Mouse (Mus musculus) adrenal gland, adult 18-20 months (tissue): Measurements from ENCODE around the gene Fam8a1. TPM values are rescaled to one million over a fixed set of nuclear protein-coding genes. Genes with fewer than 3 reads are reported as not detected.

Experiments
- DNase-seq, 2 experiments: peaks; one replicate each; pipeline ENCODE4 v3.0.0; 2021 to 2022; ENCODE audit warnings: low spot score in 2 of 2
- total RNA-seq, 2 experiments: library from RNA; stranded (reverse); gene quantifications; 1 replicate in 1 of 2; 2 replicates in 1 of 2; pipeline ENCODE4 v1.2.3; 2021

Gene Fam8a1
- total RNA-seq, 2 experiments from 2014 or later: 48.5 to 49.6 TPM

DNA sequence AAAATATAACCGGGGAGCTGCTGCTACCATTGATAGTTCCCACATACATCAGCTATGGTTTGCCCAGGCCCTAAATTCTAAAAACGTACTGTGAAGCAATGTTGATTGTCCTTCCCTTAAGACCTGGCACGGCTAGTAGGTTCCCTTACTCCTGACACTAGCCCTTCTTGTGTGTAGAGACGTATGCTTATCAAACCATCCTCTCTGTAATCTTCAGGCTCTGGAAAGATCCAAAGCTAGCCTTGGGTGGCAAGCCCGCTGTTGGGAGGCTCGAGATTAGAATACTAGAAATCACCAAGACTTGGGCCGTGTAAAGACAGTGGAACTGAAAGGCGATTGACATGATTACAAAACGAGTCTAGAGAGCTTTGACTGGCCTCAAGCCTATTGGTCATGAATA lies 1.2 kb downstream of the Fam8a1 start:
- DNase-seq: no peak

DNA sequence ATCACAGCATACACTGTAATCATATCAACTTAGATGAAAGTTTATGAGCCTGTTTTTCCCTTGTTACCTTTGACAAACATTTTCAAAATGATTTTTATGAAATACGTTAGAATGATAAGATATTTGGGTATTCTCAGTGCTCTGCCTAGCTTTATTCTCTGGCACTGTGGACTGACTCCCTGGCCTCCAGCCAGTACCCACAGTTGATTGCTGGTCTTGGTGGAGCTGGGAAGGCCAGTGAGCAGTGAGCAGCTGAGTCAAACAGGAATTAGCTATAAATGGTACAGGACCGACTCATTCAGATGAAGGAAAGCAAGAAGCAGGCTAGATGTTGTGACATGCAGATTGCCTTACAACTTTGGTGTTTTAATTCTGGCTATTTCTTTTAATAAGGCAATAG lies 5.3 kb downstream of the Fam8a1 start:
- DNase-seq: peak; percentile 17 to 32

DNA sequence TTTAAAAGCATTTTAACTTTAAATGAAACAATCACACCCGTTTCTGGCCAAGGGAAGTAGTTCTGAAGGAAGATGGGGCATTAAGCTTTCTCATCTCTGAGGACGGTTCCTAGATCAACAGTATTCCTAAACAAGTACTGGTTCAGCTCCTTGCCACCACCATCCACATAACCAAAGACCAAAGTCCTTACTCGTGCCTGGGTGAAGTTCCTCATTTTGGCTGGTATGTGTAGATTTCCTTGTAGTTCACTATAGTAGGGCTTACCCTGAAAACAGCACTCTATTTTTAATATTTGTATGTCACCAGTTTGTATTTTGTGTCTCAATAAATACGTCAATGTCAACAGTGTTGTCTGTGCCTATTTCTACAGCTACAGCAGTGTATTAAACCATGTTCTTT lies 8.4 kb downstream of the Fam8a1 start:
- DNase-seq: no peak

DNA sequence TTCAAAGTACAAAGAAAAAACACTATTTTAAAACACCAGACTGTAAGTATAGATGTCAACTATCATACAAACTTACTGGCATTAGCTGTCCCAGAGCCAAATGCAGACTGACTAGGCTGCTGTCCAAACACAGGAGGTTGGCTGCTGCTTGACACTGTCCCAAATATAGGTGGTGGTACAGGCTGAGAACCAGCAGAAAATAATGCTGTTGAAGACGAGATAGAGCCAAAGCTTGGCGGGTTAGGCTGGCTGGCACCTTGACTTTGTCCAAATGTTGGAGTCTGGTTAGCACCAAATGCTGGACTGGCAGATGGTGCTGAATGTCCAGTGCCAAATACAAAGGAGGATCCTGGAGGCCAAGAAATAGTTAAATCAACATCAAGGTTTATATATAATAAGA lies 13.6 kb downstream of the Fam8a1 start:
- DNase-seq: no peak

DNA sequence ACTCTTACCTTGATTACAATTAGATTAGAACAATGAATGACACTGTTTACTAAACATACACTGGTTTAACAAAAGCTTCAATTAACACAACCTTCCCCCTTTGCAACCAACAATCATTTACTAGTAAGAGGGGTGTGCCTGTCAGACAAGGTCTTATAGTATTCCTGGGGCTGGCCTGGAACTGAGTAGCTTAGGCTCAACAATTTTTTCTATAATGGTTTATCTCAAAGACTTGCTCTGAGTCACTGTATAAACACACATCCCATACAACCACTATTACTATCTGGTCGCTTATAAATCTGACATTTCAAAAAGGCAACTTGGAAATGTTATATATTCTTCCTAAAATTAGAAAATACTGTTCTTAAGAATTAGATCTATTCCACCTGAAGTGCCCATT lies 14.0 kb downstream of the Fam8a1 start:
- DNase-seq: no peak

DNA sequence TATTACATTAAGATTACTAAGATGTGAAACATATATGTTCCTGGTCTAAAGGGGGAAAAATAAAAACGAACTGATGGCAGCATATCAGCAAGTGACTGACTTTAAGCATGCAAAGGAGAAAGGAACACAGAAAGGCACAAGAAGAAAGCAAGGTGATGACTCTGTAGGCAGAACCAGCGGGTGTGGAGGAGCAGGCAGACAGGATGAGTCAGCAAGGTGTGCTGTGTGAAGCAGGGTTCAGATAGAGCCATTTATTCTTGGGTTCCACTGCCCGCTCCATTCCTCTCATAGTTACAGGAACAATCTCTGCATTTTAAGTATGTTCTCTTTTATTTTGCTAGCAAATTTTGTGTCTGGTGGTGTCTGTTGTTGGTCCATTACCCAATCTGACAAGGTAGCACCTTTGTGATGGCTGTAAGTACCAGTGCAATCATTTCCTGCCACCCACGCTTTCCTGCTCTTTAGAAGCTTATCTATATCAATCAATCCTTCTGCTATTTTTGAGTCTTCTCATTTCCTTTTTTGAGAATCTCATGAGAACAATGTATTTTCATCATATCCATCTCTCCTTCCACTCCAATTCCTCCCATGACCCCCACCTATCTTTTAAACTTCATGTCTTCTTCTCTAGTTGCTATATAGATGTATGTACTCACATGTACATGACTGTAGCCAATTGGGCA lies 21.4 kb downstream of the Fam8a1 start:
- no peak for DNase-seq

DNA sequence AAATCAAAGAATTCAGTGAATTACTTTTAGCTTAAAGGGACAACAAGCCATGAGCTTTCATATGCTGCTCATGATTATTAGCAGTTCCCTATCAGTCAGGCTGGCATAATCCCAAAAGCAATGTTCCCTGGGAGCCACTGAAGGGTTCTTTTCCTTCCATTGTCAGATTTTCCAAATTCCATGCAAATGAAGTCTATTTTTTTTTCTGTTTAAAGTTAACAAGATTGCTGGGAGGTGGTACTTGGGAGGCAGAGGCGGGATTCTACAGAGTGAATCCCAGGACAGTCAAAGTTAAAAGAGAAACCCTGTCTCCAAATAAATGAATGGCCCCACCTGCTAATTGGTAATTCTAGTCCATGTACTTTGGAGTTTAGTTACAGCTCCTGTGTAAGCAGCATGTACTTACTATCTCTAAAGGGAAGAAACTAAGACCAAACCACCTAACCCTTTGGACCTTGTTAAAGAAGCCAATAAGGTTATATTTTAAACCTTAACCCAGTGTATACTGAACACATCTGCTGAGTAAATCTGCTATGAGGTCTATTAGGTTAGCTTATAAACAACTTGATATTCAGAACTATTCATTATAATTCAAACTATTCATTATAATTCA lies 26.1 kb downstream of the Fam8a1 start:
- no peak for DNase-seq

DNA sequence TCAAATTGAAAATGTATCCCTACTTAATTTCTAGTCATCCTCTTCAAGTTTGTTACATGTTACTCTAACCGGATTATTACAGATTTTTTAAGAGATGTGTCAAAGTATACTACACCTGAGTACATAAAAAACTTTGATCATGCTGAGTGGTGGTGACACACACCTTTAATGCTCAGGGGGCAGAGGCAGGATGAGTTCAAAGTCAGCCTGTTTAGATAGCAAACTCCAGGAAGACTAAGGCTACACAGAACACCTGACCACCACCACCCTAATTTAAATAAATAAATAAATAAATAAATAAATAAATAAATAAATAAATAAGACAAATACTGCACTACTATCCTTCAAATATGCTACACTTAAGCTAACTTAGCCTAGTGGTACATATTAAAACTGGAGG lies 26.6 kb downstream of the Fam8a1 start:
- no peak for DNase-seq

DNA sequence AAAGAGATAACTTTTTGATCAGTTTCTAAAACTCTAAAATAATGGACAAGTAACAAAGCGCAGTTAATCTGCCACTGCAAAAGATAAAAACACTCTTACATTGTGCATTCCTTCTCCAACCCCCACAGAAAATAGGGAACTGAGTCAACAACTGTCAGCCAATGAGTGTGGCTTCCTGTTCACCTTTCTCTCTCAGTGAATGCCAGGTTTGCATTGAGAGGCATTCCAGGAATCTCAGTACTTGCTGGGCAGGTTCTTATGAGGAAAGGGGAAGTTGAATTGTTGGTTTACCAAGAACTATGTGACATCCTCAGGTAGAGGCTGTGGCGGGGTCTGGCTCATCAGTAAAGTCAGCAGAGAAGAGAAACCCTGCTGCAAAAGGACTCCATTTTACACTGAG lies 27.5 kb downstream of the Fam8a1 start:
- no peak for DNase-seq

DNA sequence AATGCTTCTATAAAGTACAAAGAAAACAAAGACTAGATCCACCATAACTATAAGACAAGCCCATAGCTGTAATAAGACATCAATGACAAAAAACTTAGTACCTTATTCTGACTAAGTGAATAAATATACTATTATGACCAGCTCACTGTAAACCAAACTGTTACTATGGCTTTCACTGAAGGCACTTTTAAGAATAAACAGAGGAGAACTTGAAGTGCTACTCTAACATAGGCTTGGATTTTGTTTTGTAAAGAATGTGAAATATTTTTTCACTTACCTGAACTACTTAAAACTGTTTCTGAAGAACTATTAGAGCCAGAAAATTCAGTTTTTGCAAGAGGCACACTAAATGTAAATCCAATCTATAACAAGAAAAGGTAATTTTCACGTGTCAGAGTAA lies 30.1 kb downstream of the Fam8a1 start:
- no peak for DNase-seq

DNA sequence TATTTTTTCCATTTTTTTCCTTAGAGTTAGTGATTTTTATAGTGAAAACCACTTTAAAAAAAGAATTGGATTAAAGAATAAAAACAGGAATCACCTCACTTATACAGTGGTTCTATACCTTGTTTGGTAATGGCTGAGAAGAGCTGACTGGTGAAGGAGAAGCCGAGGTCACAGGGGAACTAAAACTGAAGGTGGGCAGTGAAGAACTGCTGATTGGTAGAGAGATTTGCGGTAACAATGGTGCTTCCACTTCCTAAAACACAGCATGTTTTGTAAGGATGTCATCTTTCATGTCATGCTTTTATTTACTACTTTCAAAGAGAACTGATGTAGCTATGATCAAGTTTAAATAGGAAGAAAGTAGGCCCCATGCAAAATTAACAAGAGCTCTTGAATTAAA lies 32.2 kb downstream of the Fam8a1 start:
- DNase-seq: no peak

DNA sequence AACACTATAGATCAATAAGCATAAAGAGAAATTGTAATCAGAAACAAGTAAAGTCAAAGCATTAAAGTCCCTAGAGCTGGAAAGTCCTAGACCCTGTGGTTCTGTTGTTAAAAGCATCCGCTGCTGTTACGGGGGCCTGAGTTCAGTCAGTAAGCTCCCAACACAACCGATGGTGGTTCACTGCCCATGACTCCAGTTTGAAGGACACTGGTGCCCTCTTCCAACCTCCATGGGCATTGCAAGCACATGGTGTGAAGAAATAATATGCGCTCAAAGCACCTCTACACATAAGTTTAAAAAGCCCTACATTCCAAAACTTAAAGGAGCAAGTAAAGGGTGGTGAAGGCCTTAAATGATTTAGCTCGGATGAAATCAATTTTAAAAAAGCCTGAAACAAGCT lies 33.8 kb downstream of the Fam8a1 start:
- DNase-seq: no peak

DNA sequence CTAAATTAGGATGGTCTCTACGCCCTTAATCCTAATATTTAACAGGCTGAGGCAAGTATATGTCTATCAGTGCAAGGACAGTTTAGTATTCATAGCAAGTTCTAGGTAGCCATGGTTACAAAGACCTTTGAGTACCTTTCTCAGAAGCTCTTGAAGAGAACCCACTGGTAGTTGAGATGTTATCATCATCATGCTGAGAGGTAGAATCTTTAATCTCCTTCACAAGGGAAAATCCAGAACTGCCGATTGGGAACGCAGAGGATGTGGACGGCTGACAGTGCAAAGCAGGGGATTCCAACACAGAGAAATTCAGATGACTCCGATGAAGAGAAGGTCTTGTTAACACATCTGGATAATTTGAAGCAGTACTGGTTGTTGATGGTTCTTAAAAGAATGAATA lies 44.2 kb downstream of the Fam8a1 start:
- no peak for DNase-seq

DNA sequence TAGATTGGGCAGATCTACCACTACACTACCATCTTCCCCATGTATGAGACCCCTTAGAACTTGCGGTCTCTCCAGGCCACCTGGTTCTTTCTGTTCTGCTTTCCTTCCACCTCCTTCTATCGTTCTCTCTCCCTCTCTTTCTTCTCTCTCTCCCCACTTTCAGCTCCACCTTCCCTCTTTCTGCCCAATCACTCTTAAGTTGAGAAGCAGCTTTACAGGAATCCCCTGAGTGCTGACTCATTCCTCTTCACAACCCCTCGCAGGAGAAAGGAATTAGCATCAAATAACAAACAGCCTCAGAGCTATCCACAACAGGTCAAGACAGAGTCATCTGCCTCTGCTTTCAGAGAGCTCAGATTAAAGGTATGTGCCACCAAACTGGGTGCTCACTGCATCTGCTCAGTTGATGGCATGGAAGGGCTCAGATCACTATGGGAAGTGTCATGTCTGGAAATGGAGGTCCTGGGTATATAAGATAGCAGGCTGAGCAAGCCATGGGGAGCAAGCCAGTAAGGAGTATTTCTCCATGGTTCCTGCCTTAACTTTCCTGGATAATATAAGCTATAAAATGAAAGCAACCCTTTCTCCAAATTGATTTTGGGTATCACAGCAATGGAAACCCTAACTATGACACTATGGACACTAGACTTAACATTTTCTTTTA lies 46.8 kb downstream of the Fam8a1 start:
- DNase-seq: no peak

DNA sequence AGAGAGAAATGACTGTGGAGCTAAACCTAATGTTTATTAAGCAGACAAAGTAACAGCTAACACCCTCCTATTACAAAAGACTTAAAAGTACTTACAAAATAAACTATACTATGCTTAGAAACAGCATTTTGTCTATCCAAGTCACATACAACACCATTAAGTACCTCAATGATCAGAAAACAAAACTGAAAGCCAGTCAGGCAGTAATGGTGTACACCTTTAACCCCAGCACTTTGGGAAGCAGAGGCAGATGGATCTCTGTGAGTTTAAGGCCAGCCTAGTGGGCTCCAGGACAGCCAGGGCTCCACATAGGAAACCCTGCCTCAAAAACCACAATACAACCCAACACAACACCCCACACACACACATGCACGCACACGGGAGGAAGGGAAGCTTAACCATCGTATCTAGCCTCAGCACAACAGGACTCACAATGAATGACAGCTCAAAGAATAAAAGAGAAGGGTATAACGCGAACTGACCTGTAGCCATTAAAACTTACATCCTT lies 49.6 kb downstream of the Fam8a1 start:
- no peak for DNase-seq

DNA sequence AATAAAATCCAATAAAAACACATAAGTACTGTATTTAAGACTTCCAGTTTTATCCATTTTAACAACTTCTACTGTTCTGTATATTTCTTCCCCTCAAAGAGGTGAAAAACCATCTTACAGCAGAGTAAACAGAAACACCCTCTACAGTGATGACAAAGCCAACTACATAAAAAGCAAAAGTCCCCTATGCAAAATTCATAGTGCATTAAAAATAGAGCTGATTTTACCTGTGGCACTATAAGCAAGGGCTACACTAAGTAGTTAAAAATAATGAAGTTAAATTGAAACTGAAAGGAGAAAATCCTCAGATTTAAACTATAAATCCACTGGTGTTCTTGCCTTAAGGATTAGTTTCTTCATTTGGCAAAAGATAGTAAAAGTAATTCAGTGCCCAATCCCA lies 51.7 kb downstream of the Fam8a1 start:
- DNase-seq: no peak

DNA sequence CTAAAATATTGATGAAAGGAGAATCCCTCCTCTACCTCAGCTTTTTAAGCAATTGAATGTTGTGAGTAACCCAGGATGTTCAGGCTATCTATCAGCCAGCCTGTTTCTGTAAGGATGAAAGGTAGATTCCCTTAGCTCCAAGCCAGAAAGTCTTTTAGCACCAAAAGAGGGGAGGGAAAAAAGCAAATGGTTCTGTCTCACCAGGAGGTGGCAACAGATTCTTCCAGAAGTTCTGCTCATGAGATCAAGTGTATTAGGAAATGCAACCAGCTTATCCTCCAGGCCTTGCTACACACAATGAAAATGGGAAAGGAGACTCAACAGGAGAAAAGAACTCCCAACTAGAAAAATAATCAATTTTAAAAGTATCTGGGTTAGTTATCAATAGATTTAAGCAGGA lies 55.0 kb downstream of the Fam8a1 start:
- no peak for DNase-seq

DNA sequence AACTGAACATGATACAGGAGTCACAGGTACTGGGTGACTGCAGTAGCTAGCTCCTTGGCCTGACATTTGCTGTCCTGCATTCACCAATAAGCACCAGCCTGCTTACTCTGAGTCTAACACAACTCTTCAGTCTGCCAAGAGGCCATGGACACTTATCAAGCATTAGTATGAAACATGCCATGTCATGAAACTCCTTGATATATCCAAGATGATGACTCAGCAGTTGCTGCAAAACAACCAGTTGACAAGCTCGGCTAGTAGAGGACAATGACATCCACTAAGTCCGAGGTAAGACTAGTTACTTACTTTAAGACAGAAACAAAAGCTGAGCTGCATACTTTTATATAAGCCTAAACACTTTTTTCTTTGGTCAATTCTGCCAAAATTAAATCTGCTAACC lies 55.9 kb downstream of the Fam8a1 start:
- DNase-seq: no peak

DNA sequence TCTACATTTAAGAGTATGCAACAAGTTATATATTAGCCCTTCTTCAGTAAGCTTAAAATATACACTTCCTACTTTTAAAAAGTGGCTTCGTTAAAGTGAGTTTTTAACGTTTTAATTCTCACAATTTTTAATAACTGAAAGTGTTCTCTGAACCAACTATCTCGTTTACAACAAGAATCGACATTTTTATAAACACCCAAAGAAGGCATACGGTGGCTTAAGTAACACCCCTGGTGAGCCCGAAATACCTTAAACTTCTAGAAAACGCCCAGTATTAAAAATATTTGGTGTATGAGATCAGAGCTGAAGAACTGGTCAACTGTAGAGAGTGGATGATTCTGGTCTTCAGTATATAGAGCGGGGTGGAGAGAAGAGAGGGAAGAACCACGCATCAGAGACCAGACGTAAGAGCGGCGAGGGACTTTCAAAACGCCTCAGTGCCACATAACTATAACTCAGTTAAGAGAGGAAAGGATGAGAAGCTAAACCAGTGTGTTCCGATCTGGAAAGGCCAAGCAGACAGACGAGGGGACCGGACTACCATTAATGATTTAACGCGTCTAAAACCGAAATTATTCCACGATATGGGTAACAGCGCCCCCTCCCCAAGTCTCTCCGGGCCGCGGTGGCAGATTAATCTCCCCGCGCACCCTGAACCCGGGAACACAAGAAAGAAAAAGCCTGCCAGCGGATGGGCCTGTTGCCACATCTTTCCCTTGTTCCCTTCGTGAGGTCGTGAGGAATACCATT lies 57.1 kb downstream of the Fam8a1 start:
- DNase-seq: peak in 1 of 2 experiments; percentile 18

DNA sequence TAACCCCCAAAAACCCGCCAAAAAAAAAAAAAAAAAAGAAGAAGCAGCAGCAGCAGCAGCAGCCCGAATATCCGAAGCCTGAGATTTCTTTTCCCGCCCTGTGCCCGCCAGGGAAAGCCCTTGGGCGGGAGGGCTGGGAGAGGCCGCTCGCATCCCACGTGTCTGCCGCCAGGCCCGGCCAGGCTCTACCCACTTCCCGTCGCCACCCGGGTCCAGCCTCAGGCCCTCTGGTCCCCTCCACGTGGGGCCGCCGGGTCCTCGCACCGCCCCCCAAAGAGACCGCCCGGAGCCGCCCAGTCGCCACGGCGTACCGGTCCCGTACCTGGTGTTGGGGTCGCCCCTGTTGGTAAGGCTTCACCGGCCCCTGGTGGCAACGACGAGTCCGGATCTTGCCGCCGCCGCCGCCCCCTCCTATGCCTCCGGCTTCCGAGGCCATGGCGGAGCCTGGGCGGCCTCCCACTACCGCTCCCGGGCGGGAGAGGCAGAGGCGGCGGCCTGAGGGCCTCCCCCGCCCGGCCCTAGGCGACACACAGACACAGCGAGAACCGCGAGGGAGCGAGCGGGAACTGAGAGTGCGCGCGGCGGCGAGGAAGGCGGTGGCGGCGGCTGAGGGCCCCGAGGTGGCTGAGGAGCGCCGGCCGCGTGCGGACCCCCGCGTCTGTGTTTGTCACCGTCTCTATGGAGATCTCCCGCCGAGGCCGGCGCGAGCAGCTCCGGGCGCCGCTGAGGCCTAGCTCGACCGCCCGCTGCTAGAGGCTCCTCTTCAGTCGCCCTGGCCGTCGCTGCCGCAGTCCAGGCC lies 57.9 kb downstream of the Fam8a1 start:
- peak; percentile 64 to 65 for DNase-seq
